Mouse (Mus musculus): ENCODE measurements around the gene Atg16l1.
A peak's percentile ranks its signal among the peaks of the same experiment; 100 is the strongest.

Atg16l1 gene

DNA sequence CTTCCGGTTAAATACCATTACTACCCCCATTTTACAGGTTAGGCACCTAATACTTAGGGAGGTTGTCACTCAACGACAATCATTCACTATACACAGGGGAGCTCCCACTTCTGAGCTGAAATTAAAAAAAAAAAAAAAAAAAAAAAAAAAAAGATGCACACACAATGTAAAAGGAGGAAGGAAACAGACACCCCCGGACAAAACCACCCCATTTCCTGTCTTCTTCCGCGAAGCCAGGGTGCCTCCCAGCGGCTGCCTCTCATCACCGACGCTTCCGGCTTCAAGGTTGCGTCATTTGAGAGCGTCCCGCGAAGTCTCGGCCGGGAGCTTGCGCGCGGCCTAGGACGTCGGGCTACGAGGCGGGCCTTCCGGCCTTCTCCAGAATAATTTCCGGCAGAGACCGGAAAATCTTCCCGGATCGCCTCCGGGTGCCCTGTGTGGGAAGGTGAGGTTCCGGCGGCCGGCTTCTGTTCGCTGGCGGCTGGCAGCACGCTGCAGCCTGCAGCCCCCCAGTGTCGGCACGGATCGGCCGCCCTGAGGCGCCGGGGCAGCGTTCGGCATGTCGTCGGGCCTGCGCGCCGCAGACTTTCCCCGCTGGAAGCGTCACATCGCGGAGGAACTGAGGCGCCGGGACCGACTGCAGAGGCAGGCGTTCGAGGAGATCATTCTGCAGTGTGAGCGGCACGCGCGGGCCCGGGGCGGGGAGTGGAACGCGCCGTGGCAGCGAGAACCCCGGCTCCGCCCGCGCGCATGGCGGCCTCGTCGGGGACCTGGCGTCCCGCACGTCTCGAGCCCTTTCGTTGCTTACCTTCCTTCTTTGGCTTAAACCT, at the start of gene Atg16l1:
Atg16l1 (plus strand) TSS at position 230 of the 830 bp plus-strand sequence.
- DNase-seq, result peak; percentile 94

DNA sequence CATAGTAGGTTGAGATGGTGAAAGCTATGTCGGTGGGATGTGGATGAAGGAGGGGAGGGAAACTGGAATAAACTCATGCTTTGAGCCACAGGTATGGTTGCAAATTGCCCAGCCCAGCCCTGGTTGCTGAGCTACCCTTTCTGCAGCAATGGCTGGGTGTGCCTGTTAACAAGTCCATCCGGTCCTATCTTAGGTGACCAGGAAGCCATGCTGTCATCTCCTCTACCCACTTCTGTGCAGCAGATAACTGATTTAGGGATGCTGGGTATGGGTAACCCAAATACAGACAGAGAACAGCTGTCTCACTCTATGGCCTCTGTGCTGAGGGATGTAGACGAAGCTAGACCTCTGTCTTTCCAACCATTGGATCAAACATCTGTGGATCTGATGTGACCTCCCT, 49.3 kb upstream of the Atg16l1 start:
- no peak for DNase-seq

DNA sequence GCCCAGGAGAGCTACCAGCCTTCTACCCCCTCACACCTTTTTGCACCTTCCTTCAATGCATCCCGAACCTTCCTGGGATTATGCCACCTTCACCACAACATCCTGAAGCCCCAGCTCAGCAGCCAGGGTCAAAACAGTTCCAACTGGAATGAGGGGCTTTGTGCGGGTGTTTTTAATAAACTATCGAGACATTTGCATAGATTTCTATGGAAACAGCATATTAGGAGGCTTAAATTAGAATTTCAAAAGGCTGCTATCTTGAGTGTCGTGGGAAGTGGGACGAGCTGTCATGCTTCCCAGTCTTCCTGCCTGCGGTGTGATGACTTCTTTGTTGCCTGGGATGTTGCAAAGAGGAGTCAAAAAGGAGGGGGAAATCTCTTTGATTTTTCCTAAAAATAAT, 46.6 kb upstream of the Atg16l1 start:
- no peak for DNase-seq

DNA sequence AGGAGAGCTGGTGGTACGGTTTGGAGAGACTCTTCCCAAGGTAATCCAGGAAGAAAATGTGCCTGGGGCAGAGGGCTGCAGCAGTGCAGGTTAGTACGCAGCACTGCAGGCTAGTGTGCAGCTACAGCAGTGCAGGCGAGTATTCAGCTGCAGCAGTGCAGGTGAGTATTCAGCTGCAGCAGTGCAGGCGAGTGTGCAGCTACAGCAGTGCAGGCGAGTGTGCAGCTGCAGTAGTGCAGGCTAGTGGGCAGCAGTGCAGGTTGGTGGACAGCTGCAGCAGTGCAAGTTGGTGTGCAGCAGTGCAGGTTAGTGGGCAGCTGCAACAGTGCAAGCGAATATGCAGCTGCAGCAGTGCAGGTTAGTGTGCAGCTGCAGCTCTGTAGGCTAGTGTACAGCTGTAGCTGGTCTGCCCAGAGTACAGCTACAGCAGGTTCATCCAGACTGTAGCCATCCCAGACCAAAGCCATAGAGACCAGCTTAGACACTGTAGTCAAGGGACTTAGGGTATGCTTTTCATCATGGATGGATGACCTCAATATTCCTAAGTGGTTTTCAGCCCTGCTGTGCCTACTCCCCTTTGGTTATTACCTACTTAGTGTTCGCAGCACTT, 45.9 kb upstream of the Atg16l1 start:
- DNase-seq, result no peak

DNA sequence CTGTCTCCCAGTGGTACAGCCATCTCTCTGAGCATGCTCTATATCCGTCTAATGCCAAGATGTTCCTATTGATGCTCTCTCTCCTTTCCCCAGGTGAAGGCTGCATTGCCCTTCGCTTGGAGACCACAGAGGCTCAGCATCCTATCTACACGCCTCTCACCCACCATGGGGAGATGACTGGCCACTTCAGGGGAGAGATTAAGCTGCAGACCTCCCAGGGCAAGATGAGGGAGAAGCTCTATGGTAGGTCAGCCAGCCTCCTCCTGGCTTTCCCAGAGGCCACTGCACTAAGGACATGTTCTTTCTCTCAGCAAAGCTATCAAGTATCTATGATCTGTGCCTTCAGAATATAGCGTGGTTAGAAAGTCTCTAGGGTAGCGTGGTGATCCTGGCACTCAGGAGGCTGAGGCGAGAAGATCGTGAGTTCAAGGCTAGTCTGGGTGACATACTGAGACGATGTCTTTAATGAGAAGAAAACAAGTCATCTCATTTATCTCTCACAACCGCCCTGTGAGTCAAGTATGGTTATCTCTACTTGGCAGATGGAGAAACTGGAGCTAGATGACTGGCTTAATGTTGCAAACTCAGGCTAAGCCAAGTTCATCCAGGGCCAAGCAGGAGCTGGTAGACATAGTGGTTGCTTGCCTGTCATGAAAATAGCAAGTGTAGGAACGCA, 43.6 kb upstream of the Atg16l1 start:
- no peak for DNase-seq

DNA sequence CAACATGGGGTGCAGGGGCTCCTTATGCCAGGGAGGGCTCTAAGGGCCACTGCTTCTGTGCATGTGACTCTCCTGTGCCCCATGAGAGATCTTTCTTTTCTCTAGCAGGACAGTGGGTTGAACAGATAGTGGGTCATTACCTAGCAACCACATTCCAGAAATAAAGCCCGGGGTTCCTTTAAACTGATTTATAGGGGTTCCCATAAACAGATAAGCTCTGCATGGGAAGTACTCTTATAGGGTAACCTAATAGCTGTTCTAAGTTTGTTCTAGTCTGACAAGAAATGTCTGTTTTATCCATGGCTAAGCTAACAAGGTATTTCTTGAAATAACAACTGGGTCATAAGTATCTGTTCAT, 43.1 kb upstream of the Atg16l1 start:
- DNase-seq, result no peak

DNA sequence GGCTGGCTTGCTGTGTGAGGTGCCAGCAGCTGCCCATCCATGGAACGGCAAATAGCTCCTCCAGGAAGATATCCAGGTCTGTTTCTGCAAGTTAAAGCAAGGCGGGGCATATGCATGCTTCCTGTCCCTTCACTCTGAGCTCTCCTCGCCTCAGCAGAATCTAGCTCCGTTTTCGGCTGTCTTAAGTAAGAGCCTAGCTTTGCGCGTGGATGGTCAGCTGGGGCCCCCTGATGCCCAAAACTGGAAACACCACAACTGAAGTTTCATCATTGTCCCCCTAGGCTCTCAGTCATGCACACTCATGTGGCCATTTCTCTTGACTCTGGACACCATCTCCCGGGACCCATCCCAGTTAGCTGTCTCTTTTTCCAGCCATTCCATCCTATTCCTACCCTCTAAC, 34.3 kb upstream of the Atg16l1 start:
- DNase-seq, result peak; percentile 19

DNA sequence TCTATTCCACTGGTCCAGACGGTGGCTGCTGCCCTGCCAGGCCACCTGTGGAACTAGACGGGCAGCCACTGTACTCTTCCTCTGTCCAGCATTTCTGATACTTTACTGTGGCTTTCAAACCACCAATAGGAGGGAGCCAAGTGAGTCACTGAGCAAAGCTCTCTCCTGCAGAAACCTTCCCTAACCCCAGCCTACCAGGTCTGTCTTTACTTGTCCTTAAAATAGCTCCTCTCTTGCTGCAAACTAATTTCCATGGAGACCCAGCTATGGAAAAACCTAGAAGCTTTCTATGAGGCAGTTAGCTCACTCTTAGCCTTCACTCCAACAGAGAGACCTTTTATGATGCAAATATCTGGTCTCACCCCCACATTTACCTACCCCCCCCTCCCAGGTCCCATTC, 33.6 kb upstream of the Atg16l1 start:
- no peak for DNase-seq

DNA sequence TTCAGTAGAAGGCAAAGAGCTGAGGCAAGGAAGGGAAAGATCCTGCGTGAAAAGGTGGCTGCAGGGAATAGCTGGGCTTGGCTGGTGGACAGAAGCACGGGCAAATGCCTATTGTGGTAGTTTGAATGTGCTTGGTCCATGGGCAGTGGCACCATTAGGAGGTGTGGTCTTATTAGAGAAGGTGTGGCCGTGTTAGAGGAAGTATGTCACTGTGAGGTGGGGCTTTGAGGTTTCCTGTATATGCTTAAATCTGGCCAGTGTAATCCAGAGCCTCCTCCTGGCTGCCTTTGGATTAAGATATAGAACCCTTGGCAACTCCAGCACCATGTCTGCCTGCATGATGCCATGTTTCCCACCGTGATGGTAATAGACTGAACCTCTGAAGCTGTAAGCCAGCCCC, 32.3 kb upstream of the Atg16l1 start:
- no peak for DNase-seq

DNA sequence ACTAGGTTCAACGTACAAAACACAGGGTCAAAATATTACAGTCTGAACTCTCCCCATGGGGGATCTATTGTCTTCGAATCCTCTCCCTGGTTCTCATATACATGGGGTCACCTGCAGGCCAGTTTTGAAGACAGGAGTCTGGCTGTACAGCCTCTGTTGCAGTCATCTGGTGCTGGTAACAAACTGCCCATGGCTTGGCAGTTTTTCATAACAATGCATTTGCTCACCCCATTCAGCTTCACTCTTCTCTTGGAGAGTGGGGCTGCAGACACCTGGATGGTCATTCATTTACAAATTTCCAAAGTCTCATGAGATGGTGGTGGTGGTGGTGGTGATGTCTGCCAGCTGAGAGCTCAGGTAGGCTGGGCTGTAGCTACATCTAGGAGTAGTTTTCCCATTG, 26.6 kb upstream of the Atg16l1 start:
- DNase-seq, result no peak

DNA sequence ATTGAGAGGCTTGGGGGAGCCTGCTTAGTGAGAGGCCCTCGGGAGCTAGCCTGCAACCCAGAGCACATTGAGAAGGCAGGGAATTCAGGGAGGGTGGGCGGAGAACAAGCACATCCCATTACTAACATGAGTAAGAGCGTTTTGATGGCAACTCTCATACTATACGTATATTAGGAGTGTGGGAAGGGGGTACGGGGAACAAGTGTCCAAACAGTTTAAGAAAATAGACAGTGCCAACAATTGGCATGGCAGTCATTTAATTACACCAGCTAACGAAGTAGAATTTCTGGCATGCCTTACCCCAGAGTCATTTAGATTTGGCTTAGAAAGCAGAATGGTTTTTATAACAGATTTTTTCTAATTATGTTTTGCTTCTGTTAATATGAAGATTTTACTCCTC, 25.8 kb upstream of the Atg16l1 start:
- DNase-seq, result no peak

DNA sequence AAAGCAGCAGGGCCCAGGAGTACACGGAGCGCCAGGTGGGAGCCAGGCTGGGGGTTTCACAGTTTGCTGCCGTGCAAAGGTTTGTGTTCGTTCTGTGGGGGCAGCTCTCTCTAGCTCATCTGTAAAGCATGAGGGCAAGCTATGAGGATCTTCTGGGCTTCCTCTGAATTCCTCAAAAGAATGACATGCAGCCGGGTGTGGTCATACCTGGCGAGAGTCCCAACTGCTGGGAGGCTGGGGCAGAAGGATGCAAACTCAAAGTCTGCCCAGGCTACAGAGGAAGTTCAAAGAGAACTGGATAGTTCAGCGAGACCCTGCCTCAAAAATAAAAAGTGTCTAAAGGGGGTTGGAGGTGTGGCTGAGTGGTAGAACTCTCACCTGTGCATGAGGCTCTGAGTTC, 25.4 kb upstream of the Atg16l1 start:
- DNase-seq, result no peak

DNA sequence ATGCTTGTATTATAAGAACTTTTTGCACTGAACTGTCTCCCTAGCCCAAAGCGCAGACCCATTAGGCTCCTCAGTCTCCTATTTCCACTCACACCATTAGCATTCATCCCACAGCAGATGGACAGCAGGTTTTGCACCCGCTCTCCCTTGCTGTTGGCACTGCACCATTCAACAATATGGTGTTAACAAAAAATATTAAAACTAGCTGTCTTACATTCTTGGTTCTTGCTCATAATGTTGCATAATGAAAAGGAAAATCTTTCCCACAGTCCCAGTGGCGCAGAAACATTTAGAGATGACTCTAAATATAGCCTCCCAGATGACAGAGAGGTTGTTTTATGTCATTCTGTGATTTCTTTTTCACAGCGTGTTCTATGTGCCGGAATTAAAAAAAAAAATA, 22.5 kb upstream of the Atg16l1 start:
- peak; percentile 36 for DNase-seq

DNA sequence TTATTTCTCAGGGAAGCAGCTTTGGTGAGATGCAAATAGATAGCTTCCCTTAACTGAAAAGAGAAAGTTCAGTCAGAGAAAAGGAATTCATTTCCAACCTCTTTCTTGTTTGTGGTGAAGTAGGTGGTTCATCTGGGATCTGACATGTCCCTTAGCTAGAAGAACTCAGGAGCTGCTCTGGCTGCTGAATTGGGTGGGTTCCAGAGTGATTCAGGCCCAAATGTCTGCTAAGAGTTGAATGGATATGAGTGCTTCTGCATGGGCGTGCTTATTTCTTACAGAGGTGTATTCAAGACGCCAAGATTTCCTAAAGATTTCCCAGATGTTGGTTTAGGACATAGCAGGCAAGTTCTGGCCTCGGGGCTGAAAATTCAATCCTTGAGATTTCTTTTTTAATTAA, 21.5 kb upstream of the Atg16l1 start:
- no peak for DNase-seq

DNA sequence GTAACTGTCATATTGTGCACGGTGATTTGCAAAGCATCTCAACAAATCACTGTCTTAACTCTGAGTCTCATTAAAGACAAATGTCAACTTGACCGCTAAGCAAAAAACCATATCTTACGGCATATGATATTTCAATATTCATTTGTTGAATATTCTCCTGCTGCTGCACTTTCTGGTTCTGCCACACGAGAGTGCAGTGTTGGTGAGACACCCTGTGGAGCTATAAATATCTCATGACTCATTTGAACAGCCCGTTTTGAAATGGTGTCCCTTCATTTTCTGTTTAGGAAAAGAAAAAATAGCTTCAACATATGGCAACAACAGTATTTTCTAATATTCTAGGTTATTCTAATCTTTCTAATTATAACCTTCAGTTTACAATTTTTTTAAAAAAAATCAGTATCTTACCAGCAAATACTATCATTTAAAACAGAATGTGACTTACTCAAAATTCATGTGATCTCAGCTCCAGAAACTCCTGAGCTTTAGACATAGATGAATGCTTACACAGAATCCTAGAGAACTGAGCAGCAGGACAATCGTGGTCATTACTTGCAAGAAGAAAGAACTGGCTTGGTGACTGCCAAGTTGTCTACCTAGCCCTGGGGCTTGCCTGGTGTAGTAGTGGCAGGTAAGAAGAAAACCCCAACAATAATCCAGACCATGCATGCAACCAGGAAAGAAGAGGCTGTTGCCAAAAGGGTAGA, 14.9 kb upstream of the Atg16l1 start:
- DNase-seq, result no peak

DNA sequence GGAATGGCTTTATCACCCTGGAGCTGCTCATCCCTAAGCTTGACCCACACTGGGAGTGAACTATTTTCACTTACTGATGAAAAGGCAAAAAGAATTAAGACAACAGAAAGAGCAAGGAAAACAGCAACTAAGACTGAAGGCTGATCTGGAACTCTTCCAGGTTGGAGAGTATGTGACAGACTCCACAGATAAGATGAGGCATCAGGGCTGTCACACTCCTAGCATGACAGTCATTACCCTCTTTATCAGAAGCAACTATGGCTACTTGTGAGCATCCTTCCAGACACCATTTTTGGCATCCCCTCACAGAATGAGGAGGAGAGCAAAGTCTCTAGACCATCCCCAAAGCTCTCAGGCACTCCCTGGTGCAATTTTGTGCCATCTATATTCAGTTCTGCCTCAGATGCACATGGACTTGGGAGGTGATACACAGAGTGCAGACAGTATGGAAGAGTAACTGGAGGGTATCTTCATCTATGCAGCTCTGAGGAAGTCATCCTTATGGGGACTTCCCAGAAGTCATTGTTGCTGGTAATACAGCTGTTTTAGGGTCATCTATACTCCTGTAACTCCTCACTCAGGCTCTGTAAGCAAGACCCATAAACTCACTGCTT, 6.2 kb upstream of the Atg16l1 start:
- no peak for DNase-seq

DNA sequence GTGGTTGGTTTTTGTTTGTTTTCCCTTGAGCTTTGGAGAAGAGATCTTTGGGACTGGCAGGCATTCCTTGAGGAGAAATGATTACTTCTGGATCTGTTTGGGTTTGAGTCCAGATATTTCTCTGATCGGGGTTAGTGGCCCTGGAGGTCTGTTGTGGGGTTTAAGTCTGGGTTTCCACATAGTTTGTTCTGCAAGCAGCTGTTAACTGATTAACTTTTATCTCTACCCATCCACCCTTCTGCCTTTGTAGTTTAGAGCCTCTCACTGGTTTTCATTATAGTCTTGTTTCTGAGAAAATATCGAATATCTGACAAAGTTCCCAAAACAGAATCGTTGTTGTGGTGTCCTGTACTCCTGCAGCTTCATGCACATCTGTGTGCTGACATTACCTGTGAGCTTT, 8.2 kb downstream of the Atg16l1 start:
- no peak for DNase-seq

DNA sequence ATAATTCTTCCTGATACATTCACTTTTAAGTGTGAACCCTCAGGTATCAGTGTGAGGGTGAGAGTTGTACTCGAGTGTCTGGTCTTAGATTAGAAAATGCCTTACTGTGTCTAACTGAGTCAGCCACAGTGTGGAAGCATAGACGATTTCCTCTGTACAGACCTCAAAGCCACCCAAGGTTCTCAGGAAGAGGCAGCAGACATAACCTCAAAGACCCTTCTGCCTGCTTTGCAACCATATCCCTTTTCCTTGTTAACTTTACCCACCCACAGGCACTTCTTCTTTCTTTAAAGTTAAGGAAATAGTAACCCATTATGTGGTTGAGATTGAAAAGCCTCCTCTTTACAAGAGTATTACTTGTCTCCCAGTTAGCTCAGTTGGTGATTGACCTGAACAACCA, 10.1 kb downstream of the Atg16l1 start:
- DNase-seq, result no peak

DNA sequence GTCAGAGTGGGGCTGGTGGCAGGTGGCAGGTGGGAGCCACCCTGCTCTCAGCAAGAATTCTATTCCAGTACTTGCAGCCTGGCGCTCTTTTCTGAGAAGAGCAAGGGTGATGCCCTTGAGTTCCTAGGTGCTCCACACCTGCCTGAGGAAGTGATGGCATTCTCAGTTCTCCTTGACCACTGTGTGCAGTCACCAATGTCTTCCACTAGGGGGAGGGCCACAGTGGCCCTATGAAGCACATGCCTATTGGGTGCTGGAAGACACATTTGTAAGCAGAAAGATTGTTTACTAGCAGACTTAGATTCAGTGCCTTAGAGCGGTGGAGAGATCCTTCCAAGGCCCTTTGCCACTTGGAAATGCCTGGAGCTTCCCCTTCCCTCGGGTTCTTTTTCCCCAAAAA, 10.6 kb downstream of the Atg16l1 start:
- no peak for DNase-seq

DNA sequence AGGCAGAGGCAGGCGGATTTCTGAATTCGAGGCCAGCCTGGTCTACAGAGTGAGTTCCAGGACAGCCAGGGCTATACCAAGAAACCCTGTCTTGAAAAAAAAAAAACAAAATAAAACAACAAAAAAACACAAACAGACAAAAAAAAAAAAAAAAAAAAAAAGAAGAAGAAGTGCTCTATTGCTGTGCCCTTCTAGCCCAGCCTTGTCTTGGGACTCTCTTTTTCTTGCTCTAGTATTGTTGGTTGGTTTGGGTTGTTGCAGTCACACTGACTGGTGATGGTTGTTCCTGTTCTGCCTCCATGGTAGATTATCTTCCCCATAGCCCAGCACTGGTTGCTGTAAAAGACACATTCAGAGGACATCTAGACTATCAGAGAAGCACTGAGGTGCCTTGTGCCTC, 13.6 kb downstream of the Atg16l1 start:
- no peak for DNase-seq

DNA sequence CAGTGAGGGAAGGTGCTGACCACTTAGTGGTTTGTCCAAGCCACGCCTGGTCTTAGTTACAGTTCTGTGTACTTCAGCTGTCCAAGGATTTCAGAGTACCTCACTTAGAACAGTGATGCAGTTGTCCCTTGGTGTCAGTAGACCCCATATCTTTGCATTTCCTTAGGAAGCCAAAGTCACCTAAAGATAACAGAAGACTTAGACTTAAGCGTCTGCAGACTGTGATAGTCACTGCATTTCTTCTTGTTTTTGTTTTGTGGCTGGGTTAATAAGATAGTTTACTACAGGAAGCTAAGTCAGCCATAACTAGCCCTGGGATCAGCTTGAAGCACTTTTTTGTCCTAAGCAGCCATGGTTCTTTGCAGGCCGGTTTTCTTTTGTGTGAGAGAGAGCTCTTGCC, 14.8 kb downstream of the Atg16l1 start:
- no peak for DNase-seq

DNA sequence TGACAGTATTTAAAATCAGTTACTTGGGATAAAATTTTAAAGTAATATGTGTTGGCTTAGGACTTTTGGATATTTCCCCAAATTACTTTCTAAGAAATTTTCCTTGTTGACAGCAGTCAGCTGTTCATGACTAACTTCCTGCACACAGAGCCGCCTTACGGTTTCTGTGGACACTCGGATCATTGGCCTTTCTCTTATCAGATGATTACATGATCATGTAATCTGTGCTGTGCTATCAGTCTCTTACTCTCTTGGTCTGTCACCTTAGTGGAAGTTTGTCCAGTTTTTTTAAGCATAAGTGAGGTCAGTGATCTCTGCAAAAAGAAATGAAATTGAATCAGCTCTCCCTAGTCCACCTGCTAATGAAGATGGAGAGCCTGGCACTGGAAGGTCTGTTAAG, 16.1 kb downstream of the Atg16l1 start:
- no peak for DNase-seq

DNA sequence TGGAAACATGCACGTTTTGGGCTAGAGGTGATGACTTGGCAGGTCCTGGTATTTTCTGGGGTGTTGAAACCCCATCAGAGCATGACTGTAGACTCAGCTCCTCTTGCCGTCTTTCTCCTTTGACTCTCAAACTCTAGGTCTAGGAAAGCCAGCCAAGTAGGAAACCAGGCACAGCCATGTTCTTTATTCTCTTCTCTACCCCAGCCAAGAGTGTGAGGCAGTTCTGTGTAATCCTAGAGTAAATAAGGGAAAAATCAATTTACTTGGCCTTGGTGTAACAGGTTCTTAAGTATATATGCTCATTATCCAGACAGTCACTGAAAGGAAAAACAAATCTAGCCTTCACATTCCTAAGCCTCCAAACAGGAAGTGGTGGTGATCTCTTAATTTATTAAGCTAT, 17.7 kb downstream of the Atg16l1 start:
- no peak for DNase-seq

Data from cerebellum, adult 9-10 months (tissue).